Mouse (Mus musculus): ENCODE results near the gene Dcaf15.

DNA sequence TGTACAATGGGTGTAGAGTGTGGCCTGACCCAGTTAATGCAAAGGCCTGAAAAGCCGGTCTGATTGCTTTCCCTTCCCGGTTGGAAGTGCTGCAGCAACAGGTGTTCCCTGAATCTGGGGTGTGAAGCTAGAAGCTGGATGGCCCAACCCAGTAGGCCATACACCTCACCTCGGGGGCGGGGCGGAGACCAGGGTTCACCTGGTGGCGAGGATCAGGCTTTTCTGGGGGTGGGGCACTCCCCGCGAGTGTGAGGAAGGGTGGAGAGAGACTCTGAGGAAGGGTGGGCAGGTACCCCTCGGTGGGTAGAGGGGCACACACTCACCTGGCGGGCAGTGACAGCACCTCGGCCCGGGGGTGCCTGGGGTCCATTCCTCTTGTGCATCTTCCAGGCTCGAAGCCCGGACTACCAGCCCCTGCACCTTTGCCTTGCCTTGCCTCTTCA, 42.8 kb upstream of the Dcaf15 start:
- TF ChIP-seq CTCF (IDR thresholded peaks at IDR 0.05; ENCODE audit: low read depth, low read length) (no peak), POLR2A (IDR thresholded peaks at IDR 0.05; ENCODE audit: insufficient read depth, low read length) (no peak)

Measured in ES-Bruce4 (cell line).